Mouse (Mus musculus): Measurements from ENCODE around the gene Gstt4. TPM values are rescaled to one million over a fixed set of nuclear protein-coding genes. Genes with fewer than 3 reads are reported as not detected.

The Gstt4 gene
- polyA plus RNA-seq, 1 experiment from 2014 or later: not detected

GRCm38 (mm10) chr10:75788277-75788676, 34.1 kb downstream of the Gstt4 start:
- WGBS: 92% methylated on average over 8 of the region's 8 CpGs
- H3K4me2 ChIP-seq (replicated peaks; ENCODE audit: low read depth): no peak overlapping the region
- no peak overlapping the region for H3K9ac ChIP-seq (ENCODE audit: low read depth, low read length)
- H3K36me3 ChIP-seq (ENCODE audit: control insufficient read depth, insufficient read depth): no peaks in the 10 kb centered on the region
- H3K4me1 ChIP-seq (replicated peaks; ENCODE audit: control insufficient read depth, insufficient read depth, low read length): no peaks in the 10 kb centered on the region
- no peaks in the 10 kb centered on the region for H3K27me3 ChIP-seq (replicated peaks; ENCODE audit: control insufficient read depth, insufficient read depth, low read length)
- no peak overlapping the region for H3K4me3 ChIP-seq (ENCODE audit: low read depth, low read length)
- H3K9me3 ChIP-seq (ENCODE audit: control insufficient read depth): no peaks in the 10 kb centered on the region
- H3K27ac ChIP-seq (ENCODE audit: low read depth, low read length): no peak overlapping the region
- TF ChIP-seq CTCF (IDR thresholded peaks at IDR 0.05; ENCODE audit: low read depth): no peak
- no peak for ATAC-seq

- no peaks in the 10 kb centered on the region for H3K36me3 ChIP-seq (ENCODE audit: control insufficient read depth, insufficient read depth)
- H3K4me1 ChIP-seq (replicated peaks; ENCODE audit: control insufficient read depth, insufficient read depth, low read length): 0 out of 2 replicates have a peak, but pooled peaks cover 2% of the 10 kb centered on the region
- H3K27me3 ChIP-seq (replicated peaks; ENCODE audit: control insufficient read depth, insufficient read depth, low read length): no peaks in the 10 kb centered on the region
- H3K4me2 ChIP-seq (replicated peaks; ENCODE audit: low read depth): no peak overlapping the region
- no peak for TF ChIP-seq CTCF (IDR thresholded peaks at IDR 0.05; ENCODE audit: low read depth)
- H3K27ac ChIP-seq (ENCODE audit: low read depth, low read length): no peak overlapping the region
- no peak overlapping the region for H3K9ac ChIP-seq (ENCODE audit: low read depth, low read length)
- ATAC-seq: no peak
- WGBS: 21% methylated on average over 1 of the region's 1 CpGs
- H3K9me3 ChIP-seq (ENCODE audit: control insufficient read depth): no peaks in the 10 kb centered on the region
- no peak overlapping the region for H3K4me3 ChIP-seq (ENCODE audit: low read depth, low read length)
Observed at GRCm38 (mm10) chr10:75785442-75785841, 36.9 kb downstream of the Gstt4 start.

- Histone ChIP-seq H3K4me1 (replicated peaks; ENCODE audit: control insufficient read depth, insufficient read depth, low read length) (0 out of 2 replicates have a peak, but pooled peaks cover 4% of the 10 kb centered on the region), H3K4me2 (replicated peaks; ENCODE audit: low read depth) (peak within 1 kb of the TSS; percentile 87), H3K27ac (ENCODE audit: low read depth, low read length) (peak within 1 kb of the TSS; percentile 84), H3K9ac (ENCODE audit: low read depth, low read length) (peak within 1 kb of the TSS; percentile 59), H3K4me3 (ENCODE audit: low read depth, low read length) (peak within 1 kb of the TSS; percentile 60), H3K9me3 (ENCODE audit: control insufficient read depth) (no peaks in the 10 kb centered on the region), H3K36me3 (ENCODE audit: control insufficient read depth, insufficient read depth) (no peaks in the 10 kb centered on the region), H3K27me3 (replicated peaks; ENCODE audit: control insufficient read depth, insufficient read depth, low read length) (no peaks in the 10 kb centered on the region)
- no peak for TF ChIP-seq CTCF (IDR thresholded peaks at IDR 0.05; ENCODE audit: low read depth)
- ATAC-seq: peak; percentile 92
- WGBS: under 1% methylated on average over 28 of the region's 28 CpGs
Observed at GRCm38 (mm10) chr10:75780769-75781578, 41.4 kb downstream of the Gstt4 start, which contains the start of the genes Gm20441 and Gstt3. Gene Gm20441, minus strand, starts transcription at chr10:75780954. Gene Gstt3, minus strand, starts transcription at chr10:75781414.

- ATAC-seq: peak; percentile 17; the same call in 1 of the 2 replicates
- no peak for TF ChIP-seq CTCF (IDR thresholded peaks at IDR 0.05; ENCODE audit: low read depth)
- peak overlapping the region; percentile 60 for H3K4me3 ChIP-seq (ENCODE audit: low read depth, low read length)
- 0 out of 2 replicates have a peak, but pooled peaks cover 4% of the 10 kb centered on the region for H3K4me1 ChIP-seq (replicated peaks; ENCODE audit: control insufficient read depth, insufficient read depth, low read length)
- no peak overlapping the region for H3K9ac ChIP-seq (ENCODE audit: low read depth, low read length)
- 35% methylated on average over 15 of the region's 15 CpGs for WGBS
- H3K9me3 ChIP-seq (ENCODE audit: control insufficient read depth): no peaks in the 10 kb centered on the region
- no peaks in the 10 kb centered on the region; the same call in 1 of the 2 replicates for H3K36me3 ChIP-seq (ENCODE audit: control insufficient read depth, insufficient read depth)
- peak overlapping the region; percentile 87 for H3K4me2 ChIP-seq (replicated peaks; ENCODE audit: low read depth)
- no peaks in the 10 kb centered on the region for H3K27me3 ChIP-seq (replicated peaks; ENCODE audit: control insufficient read depth, insufficient read depth, low read length)
- H3K27ac ChIP-seq (ENCODE audit: low read depth, low read length): no peak overlapping the region
Observed at GRCm38 (mm10) chr10:75779206-75780174, 42.9 kb downstream of the Gstt4 start.

- Histone ChIP-seq H3K4me3 (ENCODE audit: low read depth, low read length) (no peak overlapping the region), H3K4me1 (replicated peaks; ENCODE audit: control insufficient read depth, insufficient read depth, low read length) (0 out of 2 replicates have a peak, but pooled peaks cover 4% of the 10 kb centered on the region), H3K36me3 (ENCODE audit: control insufficient read depth, insufficient read depth) (no peaks in the 10 kb centered on the region; the same call in 1 of the 2 replicates), H3K4me2 (replicated peaks; ENCODE audit: low read depth) (no peak overlapping the region), H3K27ac (ENCODE audit: low read depth, low read length) (no peak overlapping the region), H3K9me3 (ENCODE audit: control insufficient read depth) (no peaks in the 10 kb centered on the region), H3K9ac (ENCODE audit: low read depth, low read length) (no peak overlapping the region), H3K27me3 (replicated peaks; ENCODE audit: control insufficient read depth, insufficient read depth, low read length) (no peaks in the 10 kb centered on the region)
- TF ChIP-seq CTCF (IDR thresholded peaks at IDR 0.05; ENCODE audit: low read depth): no peak
- ATAC-seq: no peak
- 84% methylated on average over 2 of the region's 2 CpGs for WGBS
Observed at GRCm38 (mm10) chr10:75777885-75778284, 44.5 kb downstream of the Gstt4 start.

All from intestine, postnatal 0 days (tissue).